Mouse (Mus musculus) heart, embryonic 16.5 days (tissue): ENCODE results near the gene Dglucy. TPM values are rescaled to one million over a fixed set of nuclear protein-coding genes. Genes with fewer than 3 reads are reported as not detected.

Experiments used
- ATAC-seq: fragments of 200-750 bp; cut with Nextera tagmentation; replicated peaks from 2 replicates; pipeline ENCODE4 v1.8.0; 2017; ENCODE audit warnings: moderate number of reproducible peaks; ENCODE audit not compliant: insufficient read depth, low FRiP score; ENCODE audit errors: extremely low read depth
- H3K27ac ChIP-seq: fragments of 300-500 bp; sonication (generic); 2 replicates; pipeline ENCODE4 v1.5.1; 2014; ENCODE audit warnings: mild to moderate bottlenecking, low read length, control low read depth, moderate library complexity
- H3K27me3 ChIP-seq: fragments of 300-500 bp; sonication (generic); 2 replicates; pipeline ENCODE4 v1.6.1; 2014; ENCODE audit warnings: low read length, mixed read lengths; ENCODE audit not compliant: control insufficient read depth, insufficient read depth
- H3K36me3 ChIP-seq: fragments of 300-500 bp; sonication (generic); 2 replicates; pipeline ENCODE4 v1.6.1; 2014; ENCODE audit not compliant: control insufficient read depth, insufficient read depth
- H3K4me1 ChIP-seq: fragments of 300-500 bp; sonication (generic); 2 replicates; pipeline ENCODE4 v1.6.1; 2014; ENCODE audit warnings: low read length, mixed read lengths; ENCODE audit not compliant: control insufficient read depth, insufficient read depth
- H3K4me2 ChIP-seq: fragments of 300-500 bp; sonication (generic); 2 replicates; pipeline ENCODE4 v1.6.1; 2014; ENCODE audit warnings: low read depth, mild to moderate bottlenecking, control low read depth, low read length
- H3K4me3 ChIP-seq: fragments of 300-500 bp; sonication (generic); 2 replicates; pipeline ENCODE4 v1.5.1; 2014; ENCODE audit warnings: mild to moderate bottlenecking, control low read depth, low read length
- H3K9ac ChIP-seq: fragments of 300-500 bp; sonication (generic); 2 replicates; pipeline ENCODE4 v1.6.1; 2014; ENCODE audit warnings: low read length, control low read depth
- H3K9me3 ChIP-seq: fragments of 300-500 bp; sonication (generic); replicated peaks from 2 replicates; pipeline ENCODE4 v1.6.1; 2016; ENCODE audit warnings: low read length; ENCODE audit not compliant: control insufficient read depth
- WGBS: fragments of 180-500 bp; shearing (Covaris S2); extraction: QIAGEN DNeasy Blood & Tissue Kit; methylation state at CpG from one replicate; pipeline ENCODE4 v1.1.7; 2014; 5-methylcytosine and 5-hydroxymethylcytosine counted together
- polyA plus RNA-seq: library from polyadenylated mRNA; unstranded; fragments of >200 nt; fragmentation: Nextera tagmentation; extraction: Ambion mirVana; gene quantifications from 2 replicates; pipeline ENCODE4 v1.2.1, GENCODE M21; 2015

The Dglucy gene
- polyA plus RNA-seq, 1 experiment from 2014 or later: 6.3 TPM

- Histone ChIP-seq H3K9ac (no peak overlapping the region), H3K4me3 (no peak overlapping the region), H3K9me3 (no peaks in the 10 kb centered on the region), H3K36me3 (no peaks in the 10 kb centered on the region), H3K4me1 (no peaks in the 10 kb centered on the region), H3K27ac (no peak overlapping the region), H3K4me2 (no peak overlapping the region), H3K27me3 (no peaks in the 10 kb centered on the region)
- no peak for ATAC-seq
- 32% methylated on average over 2 of the region's 2 CpGs for WGBS
Observed at GRCm38 (mm10) chr12:100845829-100846228, 67.0 kb downstream of the Dglucy start.

DNA sequence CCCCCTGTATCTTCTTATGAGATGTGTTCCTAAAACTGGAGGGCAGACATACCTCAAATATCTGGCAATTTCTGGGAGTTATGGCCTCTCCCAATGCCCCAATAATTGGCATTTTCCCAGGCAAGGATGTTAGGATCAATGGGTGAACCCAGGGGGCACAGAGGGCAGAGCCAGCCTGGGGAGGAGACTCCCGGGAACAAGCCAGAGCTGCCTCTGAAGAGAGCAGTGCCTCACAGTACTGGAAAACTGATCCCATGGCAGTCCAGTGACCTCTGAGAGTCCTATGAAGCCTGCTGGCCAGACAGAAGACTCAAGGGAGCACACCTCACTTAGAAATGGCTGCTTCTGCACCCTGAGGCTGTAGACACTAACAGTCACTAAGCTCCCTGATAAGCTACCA is 67.7 kb downstream of the Dglucy start:
- Histone ChIP-seq H3K4me2 (no peak overlapping the region), H3K4me3 (no peak overlapping the region), H3K36me3 (no peaks in the 10 kb centered on the region), H3K9me3 (no peaks in the 10 kb centered on the region), H3K27me3 (no peaks in the 10 kb centered on the region), H3K9ac (no peak overlapping the region), H3K27ac (no peak overlapping the region), H3K4me1 (no peaks in the 10 kb centered on the region)
- 43% methylated on average over 1 of the region's 1 CpGs for WGBS
- ATAC-seq: no peak

GRCm38 (mm10) chr12:100847437-100848080 is 68.7 kb downstream of the Dglucy start:
- no peaks in the 10 kb centered on the region for H3K27me3 ChIP-seq
- 70% methylated on average over 11 of the region's 11 CpGs for WGBS
- no peaks in the 10 kb centered on the region for H3K4me1 ChIP-seq
- no peak overlapping the region for H3K4me2 ChIP-seq
- no peaks in the 10 kb centered on the region for H3K9me3 ChIP-seq
- no peak overlapping the region for H3K27ac ChIP-seq
- no peaks in the 10 kb centered on the region for H3K36me3 ChIP-seq
- no peak overlapping the region for H3K9ac ChIP-seq
- ATAC-seq: no peak
- H3K4me3 ChIP-seq: no peak overlapping the region

- Histone ChIP-seq H3K27ac (no peak overlapping the region), H3K4me1 (no peaks in the 10 kb centered on the region), H3K9ac (no peak overlapping the region), H3K36me3 (no peaks in the 10 kb centered on the region), H3K4me2 (no peak overlapping the region), H3K4me3 (no peak overlapping the region), H3K9me3 (no peaks in the 10 kb centered on the region), H3K27me3 (no peaks in the 10 kb centered on the region)
- WGBS: 66% methylated on average over 7 of the region's 7 CpGs
- ATAC-seq: no peak; the same call in 1 of the 2 replicates
Observed at GRCm38 (mm10) chr12:100849421-100850138, 70.7 kb downstream of the Dglucy start.

DNA sequence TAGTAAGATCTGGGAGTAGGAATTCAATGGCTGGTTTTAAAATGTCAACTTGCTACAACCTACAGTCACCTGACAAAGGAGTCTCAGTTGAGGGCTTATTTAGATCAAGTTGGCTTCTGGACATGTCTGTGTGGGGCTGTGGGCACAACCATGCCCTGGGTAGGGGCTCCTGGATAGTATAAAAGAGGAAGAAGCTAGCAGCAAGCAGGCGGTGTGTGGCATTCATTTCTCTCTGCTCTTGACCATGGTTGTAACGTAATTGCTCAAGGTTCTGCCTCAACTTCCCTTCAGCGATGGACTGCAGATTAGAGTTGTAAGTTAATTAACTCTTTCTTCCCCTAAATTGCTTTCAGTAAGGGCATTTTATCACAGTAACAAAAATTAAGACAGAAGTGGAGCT is 73.5 kb downstream of the Dglucy start:
- H3K4me3 ChIP-seq: no peak overlapping the region
- ATAC-seq: no peak
- no peaks in the 10 kb centered on the region for H3K4me1 ChIP-seq
- H3K9me3 ChIP-seq: no peaks in the 10 kb centered on the region
- no peaks in the 10 kb centered on the region for H3K27me3 ChIP-seq
- WGBS: 77% methylated on average over 3 of the region's 3 CpGs
- no peak overlapping the region for H3K4me2 ChIP-seq
- no peak overlapping the region for H3K27ac ChIP-seq
- no peak overlapping the region for H3K9ac ChIP-seq
- no peaks in the 10 kb centered on the region for H3K36me3 ChIP-seq

DNA sequence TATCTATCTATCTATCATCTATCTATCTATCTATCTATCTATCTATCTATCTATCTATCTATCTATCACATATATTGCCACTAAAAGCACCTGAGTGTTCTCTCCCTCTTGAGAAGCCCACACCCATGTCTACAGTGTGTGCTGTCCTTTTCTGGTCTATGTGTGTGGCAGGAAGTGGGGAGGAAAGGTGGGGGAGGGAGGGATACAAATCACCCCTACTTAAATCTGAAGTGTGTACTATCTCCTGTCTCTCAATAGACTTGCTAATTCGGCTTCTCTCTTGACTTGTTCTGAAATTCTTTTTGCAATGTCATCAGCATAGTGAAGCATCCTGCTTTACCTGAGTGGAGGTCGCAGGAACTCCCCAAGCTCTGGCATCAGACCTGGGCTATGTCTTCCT is 77.5 kb downstream of the Dglucy start:
- Histone ChIP-seq H3K4me1 (no peaks in the 10 kb centered on the region), H3K9me3 (no peaks in the 10 kb centered on the region), H3K36me3 (no peaks in the 10 kb centered on the region), H3K27me3 (no peaks in the 10 kb centered on the region), H3K9ac (no peak overlapping the region), H3K4me2 (no peak overlapping the region), H3K4me3 (no peak overlapping the region), H3K27ac (no peak overlapping the region)
- ATAC-seq: no peak
- 63% methylated on average over 2 of the region's 2 CpGs for WGBS

DNA sequence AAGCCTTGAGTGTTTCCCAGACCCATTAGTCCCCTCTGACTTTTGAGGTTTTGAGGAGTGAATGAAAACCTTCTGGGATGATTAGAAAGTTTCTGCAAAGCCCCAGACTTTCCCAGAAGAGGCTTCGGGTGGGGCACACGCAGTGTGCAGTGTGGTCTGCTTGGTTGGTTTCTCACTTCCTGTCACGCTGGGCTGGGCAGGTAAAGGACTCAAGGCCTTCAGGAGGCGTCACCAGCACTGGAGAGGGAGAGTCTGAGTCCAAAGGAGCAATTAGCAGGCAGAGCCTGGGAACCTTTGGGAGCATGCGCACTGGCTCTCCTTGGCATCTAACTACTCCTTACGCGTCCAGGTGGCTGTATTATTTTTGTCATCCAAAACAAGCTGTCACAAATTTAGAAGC is 78.9 kb downstream of the Dglucy start:
- H3K9me3 ChIP-seq: no peaks in the 10 kb centered on the region
- H3K4me3 ChIP-seq: no peak overlapping the region
- H3K4me1 ChIP-seq: no peaks in the 10 kb centered on the region
- no peaks in the 10 kb centered on the region for H3K36me3 ChIP-seq
- 72% methylated on average over 7 of the region's 7 CpGs for WGBS
- H3K9ac ChIP-seq: no peak overlapping the region
- H3K27me3 ChIP-seq: no peaks in the 10 kb centered on the region
- H3K4me2 ChIP-seq: no peak overlapping the region
- no peak overlapping the region for H3K27ac ChIP-seq
- no peak for ATAC-seq

GRCm38 (mm10) chr12:100862272-100862671 is 83.4 kb downstream of the Dglucy start:
- Histone ChIP-seq H3K9ac (no peak overlapping the region), H3K4me2 (no peak overlapping the region), H3K36me3 (no peaks in the 10 kb centered on the region), H3K4me1 (no peaks in the 10 kb centered on the region), H3K9me3 (no peaks in the 10 kb centered on the region), H3K4me3 (no peak overlapping the region), H3K27ac (no peak overlapping the region), H3K27me3 (no peaks in the 10 kb centered on the region)
- no peak for ATAC-seq
- 77% methylated on average over 3 of the region's 3 CpGs for WGBS

GRCm38 (mm10) chr12:100862856-100863446 is 84.1 kb downstream of the Dglucy start:
- Histone ChIP-seq H3K9ac (no peak overlapping the region), H3K4me1 (no peaks in the 10 kb centered on the region), H3K36me3 (no peaks in the 10 kb centered on the region), H3K27ac (no peak overlapping the region), H3K9me3 (no peaks in the 10 kb centered on the region), H3K4me2 (no peak overlapping the region), H3K27me3 (no peaks in the 10 kb centered on the region), H3K4me3 (no peak overlapping the region)
- 81% methylated on average over 3 of the region's 3 CpGs for WGBS
- ATAC-seq: no peak
